Mouse (Mus musculus): ENCODE data around the gene Vmn1r51. TPM values are rescaled to one million over a fixed set of nuclear protein-coding genes. Genes with fewer than 3 reads are reported as not detected.

Gene Vmn1r51
- not detected for polyA plus RNA-seq (2014; fragmentation: Illumina TruSeq; extraction: RNeasy Lipid Tissue Mini Kit (QIAGEN cat#74804); ENCODE audit: low read depth, low replicate concordance)

GRCm38 (mm10) chr6:90122296-90122695, at the start of gene Vmn1r51:
Gene Vmn1r51 (plus strand): TSS chr6:90122596.

GRCm38 (mm10) chr6:90078406-90078805, 44.0 kb upstream of the Vmn1r51 start, which contains the start of gene Vmn1r49:
Gene Vmn1r49 (minus strand): TSS chr6:90078506.

GRCm38 (mm10) chr6:90101130-90101529, 21.3 kb upstream of the Vmn1r51 start, which contains the start of gene Vmn1r50:
Gene Vmn1r50 (plus strand): TSS chr6:90101430.

GRCm38 (mm10) chr6:90174508-90174907, 52.1 kb downstream of the Vmn1r51 start, which contains the start of gene Vmn1r52:
Gene Vmn1r52 (plus strand): TSS chr6:90174808.

Other genes with a start within 250 kb of the Vmn1r51 start
- gene Vmn1r42, start 246.2 kb upstream of the Vmn1r51 start, polyA plus RNA-seq (2014; fragmentation: Illumina TruSeq; extraction: RNeasy Lipid Tissue Mini Kit (QIAGEN cat#74804); ENCODE audit: low read depth, low replicate concordance): not detected
- gene Vmn1r43, start 246.2 kb upstream of the Vmn1r51 start, polyA plus RNA-seq (2014; fragmentation: Illumina TruSeq; extraction: RNeasy Lipid Tissue Mini Kit (QIAGEN cat#74804); ENCODE audit: low read depth, low replicate concordance): not detected
- gene Vmn1r44, start 238.9 kb upstream of the Vmn1r51 start, polyA plus RNA-seq (2014; fragmentation: Illumina TruSeq; extraction: RNeasy Lipid Tissue Mini Kit (QIAGEN cat#74804); ENCODE audit: low read depth, low replicate concordance): not detected
- gene Vmn1r45, start 182.0 kb upstream of the Vmn1r51 start, polyA plus RNA-seq (2014; fragmentation: Illumina TruSeq; extraction: RNeasy Lipid Tissue Mini Kit (QIAGEN cat#74804); ENCODE audit: low read depth, low replicate concordance): not detected
- not detected for gene Vmn1r46, start 153.3 kb upstream of the Vmn1r51 start, polyA plus RNA-seq (2014; fragmentation: Illumina TruSeq; extraction: RNeasy Lipid Tissue Mini Kit (QIAGEN cat#74804); ENCODE audit: low read depth, low replicate concordance)
- not detected for gene Vmn1r47, start 106.4 kb upstream of the Vmn1r51 start, polyA plus RNA-seq (2014; fragmentation: Illumina TruSeq; extraction: RNeasy Lipid Tissue Mini Kit (QIAGEN cat#74804); ENCODE audit: low read depth, low replicate concordance)
- gene Vmn1r48, start 85.8 kb upstream of the Vmn1r51 start, polyA plus RNA-seq (2014; fragmentation: Illumina TruSeq; extraction: RNeasy Lipid Tissue Mini Kit (QIAGEN cat#74804); ENCODE audit: low read depth, low replicate concordance): not detected
- gene Vmn1r49, start 44.1 kb upstream of the Vmn1r51 start, polyA plus RNA-seq (2014; fragmentation: Illumina TruSeq; extraction: RNeasy Lipid Tissue Mini Kit (QIAGEN cat#74804); ENCODE audit: low read depth, low replicate concordance): not detected
- not detected for gene Vmn1r50, start 21.2 kb upstream of the Vmn1r51 start, polyA plus RNA-seq (2014; fragmentation: Illumina TruSeq; extraction: RNeasy Lipid Tissue Mini Kit (QIAGEN cat#74804); ENCODE audit: low read depth, low replicate concordance)
- not detected for gene Vmn1r52, start 52.2 kb downstream of the Vmn1r51 start, polyA plus RNA-seq (2014; fragmentation: Illumina TruSeq; extraction: RNeasy Lipid Tissue Mini Kit (QIAGEN cat#74804); ENCODE audit: low read depth, low replicate concordance)
- gene V1ra8, start 80.2 kb downstream of the Vmn1r51 start, polyA plus RNA-seq (2014; fragmentation: Illumina TruSeq; extraction: RNeasy Lipid Tissue Mini Kit (QIAGEN cat#74804); ENCODE audit: low read depth, low replicate concordance): not detected
- gene Vmn1r53, start 101.8 kb downstream of the Vmn1r51 start, polyA plus RNA-seq (2014; fragmentation: Illumina TruSeq; extraction: RNeasy Lipid Tissue Mini Kit (QIAGEN cat#74804); ENCODE audit: low read depth, low replicate concordance): not detected
- not detected for gene Vmn1r54, start 123.7 kb downstream of the Vmn1r51 start, polyA plus RNA-seq (2014; fragmentation: Illumina TruSeq; extraction: RNeasy Lipid Tissue Mini Kit (QIAGEN cat#74804); ENCODE audit: low read depth, low replicate concordance)
- not detected for gene BC048671, start 178.6 kb downstream of the Vmn1r51 start, polyA plus RNA-seq (2014; fragmentation: Illumina TruSeq; extraction: RNeasy Lipid Tissue Mini Kit (QIAGEN cat#74804); ENCODE audit: low read depth, low replicate concordance)
- gene Chst13, start 202.6 kb downstream of the Vmn1r51 start, polyA plus RNA-seq (2014; fragmentation: Illumina TruSeq; extraction: RNeasy Lipid Tissue Mini Kit (QIAGEN cat#74804); ENCODE audit: low read depth, low replicate concordance): not detected
- 9.7 TPM for gene Uroc1, start 210.7 kb downstream of the Vmn1r51 start, polyA plus RNA-seq (2014; fragmentation: Illumina TruSeq; extraction: RNeasy Lipid Tissue Mini Kit (QIAGEN cat#74804); ENCODE audit: low read depth, low replicate concordance)
- gene Zxdc, start 246.9 kb downstream of the Vmn1r51 start, polyA plus RNA-seq (2014; fragmentation: Illumina TruSeq; extraction: RNeasy Lipid Tissue Mini Kit (QIAGEN cat#74804); ENCODE audit: low read depth, low replicate concordance): 11.0 TPM